Mouse (Mus musculus): ENCODE results near the gene Olfr628. TPM values are rescaled to one million over a fixed set of nuclear protein-coding genes. Genes with fewer than 3 reads are reported as not detected.

The Olfr628 gene
- polyA plus RNA-seq, 1 experiment from 2014 or later = not detected

Other genes starting within 250 kb of the Olfr628 start
- not detected in 2 replicates for gene Olfr609, start 232.3 kb upstream of the Olfr628 start, polyA plus RNA-seq (2016; fragmentation: Nextera tagmentation; extraction: Ambion mirVana)
- gene Olfr610, start 218.3 kb upstream of the Olfr628 start, polyA plus RNA-seq (2016; fragmentation: Nextera tagmentation; extraction: Ambion mirVana) = not detected in 2 replicates
- not detected in 2 replicates for gene Olfr611, start 209.5 kb upstream of the Olfr628 start, polyA plus RNA-seq (2016; fragmentation: Nextera tagmentation; extraction: Ambion mirVana)
- gene Olfr612, start 187.7 kb upstream of the Olfr628 start, polyA plus RNA-seq (2016; fragmentation: Nextera tagmentation; extraction: Ambion mirVana) = not detected in 2 replicates
- not detected in 2 replicates for gene Olfr613, start 182.3 kb upstream of the Olfr628 start, polyA plus RNA-seq (2016; fragmentation: Nextera tagmentation; extraction: Ambion mirVana)
- gene Olfr615, start 174.3 kb upstream of the Olfr628 start, polyA plus RNA-seq (2016; fragmentation: Nextera tagmentation; extraction: Ambion mirVana) = not detected in 2 replicates
- gene Olfr616, start 161.2 kb upstream of the Olfr628 start, polyA plus RNA-seq (2016; fragmentation: Nextera tagmentation; extraction: Ambion mirVana) = not detected in 2 replicates
- gene Olfr617, start 157.3 kb upstream of the Olfr628 start, polyA plus RNA-seq (2016; fragmentation: Nextera tagmentation; extraction: Ambion mirVana) = not detected in 2 replicates
- not detected in 2 replicates for gene Olfr618, start 140.3 kb upstream of the Olfr628 start, polyA plus RNA-seq (2016; fragmentation: Nextera tagmentation; extraction: Ambion mirVana)
- not detected in 2 replicates for gene Olfr619, start 129.8 kb upstream of the Olfr628 start, polyA plus RNA-seq (2016; fragmentation: Nextera tagmentation; extraction: Ambion mirVana)
- not detected in 2 replicates for gene Olfr620, start 117.8 kb upstream of the Olfr628 start, polyA plus RNA-seq (2016; fragmentation: Nextera tagmentation; extraction: Ambion mirVana)
- not detected in 2 replicates for gene Olfr622, start 87.7 kb upstream of the Olfr628 start, polyA plus RNA-seq (2016; fragmentation: Nextera tagmentation; extraction: Ambion mirVana)
- gene Olfr623, start 66.7 kb upstream of the Olfr628 start, polyA plus RNA-seq (2016; fragmentation: Nextera tagmentation; extraction: Ambion mirVana) = not detected in 2 replicates
- not detected in 2 replicates for gene Olfr624, start 59.2 kb upstream of the Olfr628 start, polyA plus RNA-seq (2016; fragmentation: Nextera tagmentation; extraction: Ambion mirVana)
- not detected in 2 replicates for gene Olfr625-ps1, start 47.7 kb upstream of the Olfr628 start, polyA plus RNA-seq (2016; fragmentation: Nextera tagmentation; extraction: Ambion mirVana)
- gene Olfr243, start 15.7 kb upstream of the Olfr628 start, polyA plus RNA-seq (2016; fragmentation: Nextera tagmentation; extraction: Ambion mirVana) = not detected in 2 replicates
- gene Olfr629, start 14.6 kb downstream of the Olfr628 start, polyA plus RNA-seq (2016; fragmentation: Nextera tagmentation; extraction: Ambion mirVana) = not detected in 2 replicates
- not detected in 2 replicates for gene Olfr630, start 27.0 kb downstream of the Olfr628 start, polyA plus RNA-seq (2016; fragmentation: Nextera tagmentation; extraction: Ambion mirVana)
- not detected in 2 replicates for gene Olfr69, start 41.2 kb downstream of the Olfr628 start, polyA plus RNA-seq (2016; fragmentation: Nextera tagmentation; extraction: Ambion mirVana)
- gene Olfr68, start 49.3 kb downstream of the Olfr628 start, polyA plus RNA-seq (2016; fragmentation: Nextera tagmentation; extraction: Ambion mirVana) = not detected in 2 replicates
- gene Olfr67, start 61.4 kb downstream of the Olfr628 start, polyA plus RNA-seq (2016; fragmentation: Nextera tagmentation; extraction: Ambion mirVana) = not detected in 2 replicates
- gene Hbb-bt, start 83.6 kb downstream of the Olfr628 start, polyA plus RNA-seq (2016; fragmentation: Nextera tagmentation; extraction: Ambion mirVana) = 442 and 979 TPM in 2 replicates
- 173 and 274 TPM in 2 replicates for gene Hbb-bs, start 97.7 kb downstream of the Olfr628 start, polyA plus RNA-seq (2016; fragmentation: Nextera tagmentation; extraction: Ambion mirVana)
- 0.28 and 1.2 TPM in 2 replicates for gene Hbb-bh2, start 110.1 kb downstream of the Olfr628 start, polyA plus RNA-seq (2016; fragmentation: Nextera tagmentation; extraction: Ambion mirVana)
- gene Hbb-bh1, start 112.8 kb downstream of the Olfr628 start, polyA plus RNA-seq (2016; fragmentation: Nextera tagmentation; extraction: Ambion mirVana) = 8,898 and 9,884 TPM in 2 replicates
- 17,516 and 23,478 TPM in 2 replicates for gene Hbb-y, start 122.8 kb downstream of the Olfr628 start, polyA plus RNA-seq (2016; fragmentation: Nextera tagmentation; extraction: Ambion mirVana)
- not detected in 2 replicates for gene Olfr66, start 155.9 kb downstream of the Olfr628 start, polyA plus RNA-seq (2016; fragmentation: Nextera tagmentation; extraction: Ambion mirVana)
- not detected in 2 replicates for gene Olfr64, start 164.1 kb downstream of the Olfr628 start, polyA plus RNA-seq (2016; fragmentation: Nextera tagmentation; extraction: Ambion mirVana)
- not detected in 2 replicates for gene Olfr65, start 173.1 kb downstream of the Olfr628 start, polyA plus RNA-seq (2016; fragmentation: Nextera tagmentation; extraction: Ambion mirVana)
- gene Olfr631, start 198.5 kb downstream of the Olfr628 start, polyA plus RNA-seq (2016; fragmentation: Nextera tagmentation; extraction: Ambion mirVana) = not detected in 2 replicates
- not detected in 2 replicates for gene Olfr632, start 204.0 kb downstream of the Olfr628 start, polyA plus RNA-seq (2016; fragmentation: Nextera tagmentation; extraction: Ambion mirVana)
- gene Olfr633, start 214.1 kb downstream of the Olfr628 start, polyA plus RNA-seq (2016; fragmentation: Nextera tagmentation; extraction: Ambion mirVana) = not detected in 2 replicates
- not detected in 2 replicates for gene Olfr635, start 240.8 kb downstream of the Olfr628 start, polyA plus RNA-seq (2016; fragmentation: Nextera tagmentation; extraction: Ambion mirVana)

Measured in heart, embryonic 10.5 days (tissue).